ENCODE assay signal across 26 mouse cellular contexts in genomic region chr11:98680023-98680422, GRCm38 (mm10). TPM values are rescaled to one million over a fixed set of nuclear protein-coding genes. Genes with fewer than 3 reads are reported as not detected.
DNase-seq lines count a peak whose midpoint lies in the region; ATAC-seq and TF ChIP-seq lines count a peak whose summit lies in the region.
"Had no signal": no experiment of that assay in that cellular context is flagged by ENCODE, and none has a peak within 500 bp of the region (broad histone marks: within the 10 kb centered on the region; RNA-seq: fewer than 3 reads in every experiment).

No protein-coding gene starts in this region.

- H3K27ac ChIP-seq in cerebellum, adult 2 months (ENCODE audit: insufficient read depth, low read length), result no peak overlapping the region
- no peak overlapping the region for H3K27ac ChIP-seq in liver, embryonic 14.5 days
- H3K27ac ChIP-seq in CH12.LX (ENCODE audit: insufficient read depth, low read depth), result no peak overlapping the region
- no peak overlapping the region for H3K27ac ChIP-seq in forebrain, embryonic 14.5 days (ENCODE audit: low read depth, low read length)
- H3K27ac ChIP-seq: embryonic facial prominence, embryonic 13.5 days; hindbrain, embryonic 14.5 days; lung, embryonic 15.5 days; midbrain, embryonic 15.5 days; neural tube, embryonic 15.5 days had no signal

- no peak overlapping the region for H3K4me3 ChIP-seq in cerebellum, adult 2 months (replicated peaks; ENCODE audit: insufficient read depth, low read depth, low read length)
- no peak overlapping the region for H3K4me3 ChIP-seq in liver, embryonic 14.5 days (ENCODE audit: insufficient read depth in 1 of 2, low read depth in 2 of 2, low read length in 2 of 2)
- H3K4me3 ChIP-seq in CH12.LX (replicated peaks in 1 of 3; ENCODE audit: low read depth in 2 of 3, low read length in 2 of 3, poor library complexity in 1 of 3), result no peak overlapping the region
- H3K4me3 ChIP-seq in forebrain, embryonic 14.5 days (ENCODE audit: low read depth, low read length), result no peak overlapping the region
- H3K4me3 ChIP-seq: embryonic facial prominence, embryonic 13.5 days; lung, embryonic 15.5 days; midbrain, embryonic 15.5 days; neural tube, embryonic 15.5 days had no signal

- no peaks in the 10 kb centered on the region for H3K9me3 ChIP-seq in liver, embryonic 14.5 days (ENCODE audit: control insufficient read depth, low read length)
- H3K9me3 ChIP-seq in CH12.LX (replicated peaks; ENCODE audit: low read length), result no peaks in the 10 kb centered on the region
- H3K9me3 ChIP-seq in forebrain, embryonic 14.5 days (replicated peaks; ENCODE audit: control insufficient read depth, low read length), result no peaks in the 10 kb centered on the region
- H3K9me3 ChIP-seq: embryonic facial prominence, embryonic 13.5 days; lung, embryonic 15.5 days; midbrain, embryonic 15.5 days; neural tube, embryonic 15.5 days had no signal

- in situ Hi-C loops in CH12.LX (cut with MboI; ENCODE audit: low pct_ligation_motif_present, low pct_unique_long_range_greater_than_20kb, low sequenced_read_pairs), result no loop called here

- H3K79me2 ChIP-seq in CH12.LX (replicated peaks; ENCODE audit: control insufficient read depth, extremely low read depth, insufficient read depth, poor library complexity, severe bottlenecking), result peaks cover 25% of the 10 kb centered on the region

- peak; percentile 32 for DNase-seq in cerebellum, adult 11-12 months
- no peak for DNase-seq in cerebellum, adult 2 months
- DNase-seq in liver, embryonic 14.5 days (ENCODE audit: low read depth in 3 of 3, low spot score in 3 of 3), result no peak
- DNase-seq in liver (no peak), CH12.LX (ENCODE audit: extremely low read depth) (no peak), R1 (ENCODE audit: low read depth, low spot score) (peak; percentile 11)
- DNase-seq in spleen, postnatal 36 days (ENCODE audit: low spot score in 2 of 2), result no peak
- DNase-seq in forebrain, embryonic 14.5 days (ENCODE audit: low spot score), result no peak
- DNase-seq: cerebellum, postnatal 10 days; heart, postnatal 14 days; kidney, adult 2 months; kidney, postnatal 14 days; left cerebral cortex, postnatal 4 days; right cerebral cortex, postnatal 14 days had no signal

- H3K4me1 ChIP-seq in cerebellum, adult 2 months (ENCODE audit: control insufficient read depth, insufficient read depth, low read length), result no peaks in the 10 kb centered on the region
- H3K4me1 ChIP-seq in liver, embryonic 14.5 days (replicated peaks; ENCODE audit: control insufficient read depth in 2 of 2, insufficient read depth in 2 of 2, low read length in 1 of 2), result peaks cover 6 to 10% of the 10 kb centered on the region in 2 experiments; a peak in 3 of 4 replicates
- H3K4me1 ChIP-seq in CH12.LX (ENCODE audit: control insufficient read depth in 1 of 2, insufficient read depth in 2 of 2), result peaks cover 18 to 41% of the 10 kb centered on the region in 2 experiments
- peaks cover 8% of the 10 kb centered on the region for H3K4me1 ChIP-seq in forebrain, embryonic 14.5 days (ENCODE audit: control insufficient read depth, insufficient read depth, low read length)

- ATAC-seq in liver, embryonic 14.5 days (ENCODE audit: insufficient read depth), result no peak
- ATAC-seq in forebrain, embryonic 14.5 days, result no peak
- ATAC-seq: forebrain, embryonic 16.5 days; midbrain, embryonic 15.5 days had no signal

- TF ChIP-seq POLR2A in cerebellum, adult 2 months (IDR thresholded peaks at IDR 0.05; ENCODE audit: borderline replicate concordance, insufficient read depth, low read length), result no peak
- TF ChIP-seq POLR2A in CH12.LX (IDR thresholded peaks at IDR 0.05; ENCODE audit: low read depth, low read length), result no peak

- WGBS in cerebellum, adult 2 months, result 96% methylated on average over 1 of the region's 1 CpGs
- WGBS in liver, embryonic 14.5 days (ENCODE audit: insufficient replicate concordance), result 87% methylated on average over 1 of the region's 1 CpGs
- 92% methylated on average over 1 of the region's 1 CpGs for WGBS in forebrain, embryonic 14.5 days

- no peak; the same call in 1 of the 2 replicates for TF ChIP-seq RAD21 in CH12.LX (IDR thresholded peaks at IDR 0.05; ENCODE audit: low read depth, low read length)

- H3K36me3 ChIP-seq in liver, embryonic 14.5 days (replicated peaks; ENCODE audit: control insufficient read depth, insufficient read depth, low read depth), result no peaks in the 10 kb centered on the region; the same call in 1 of the 2 replicates
- peaks cover 2 to 9% of the 10 kb centered on the region in 2 experiments for H3K36me3 ChIP-seq in CH12.LX (replicated peaks in 1 of 2; ENCODE audit: control insufficient read depth in 1 of 2, insufficient read depth in 1 of 2, low read length in 1 of 2)
- H3K36me3 ChIP-seq in forebrain, embryonic 14.5 days (ENCODE audit: control insufficient read depth, insufficient read depth, low read length), result no peaks in the 10 kb centered on the region
- H3K36me3 ChIP-seq: midbrain, embryonic 15.5 days; neural tube, embryonic 15.5 days had no signal

- dilution Hi-C loops in CH12.LX (cut with MboI; ENCODE audit: extremely low pct_ligation_motif_present, extremely low pct_unique_long_range_greater_than_20kb, low sequenced_read_pairs), result no loop called here

- H3K4me2 ChIP-seq in liver, embryonic 14.5 days (ENCODE audit: low read depth), result no peak overlapping the region
- no peak overlapping the region for H3K4me2 ChIP-seq in CH12.LX (ENCODE audit: insufficient read depth, low read depth, poor library complexity, severe bottlenecking)
- H3K4me2 ChIP-seq in forebrain, embryonic 14.5 days (ENCODE audit: low read length), result no peak overlapping the region
- H3K4me2 ChIP-seq: embryonic facial prominence, embryonic 13.5 days; heart, embryonic 11.5 days; hindbrain, embryonic 14.5 days; lung, embryonic 15.5 days; midbrain, embryonic 15.5 days; neural tube, embryonic 15.5 days had no signal

- no peak for TF ChIP-seq EP300 in liver, embryonic 14.5 days (IDR thresholded peaks at IDR 0.05; ENCODE audit: low read depth)
- TF ChIP-seq EP300 in CH12.LX (IDR thresholded peaks at IDR 0.05; ENCODE audit: low read length), result no peak

- no peak for TF ChIP-seq CTCF in cerebellum, adult 2 months (IDR thresholded peaks at IDR 0.05; ENCODE audit: borderline replicate concordance, insufficient read depth, low read depth, low read length)
- peak; percentile 57 for TF ChIP-seq CTCF in liver, embryonic 14.5 days (IDR thresholded peaks at IDR 0.05; ENCODE audit: low read depth)
- TF ChIP-seq CTCF in CH12.LX (conservative IDR thresholded peaks at IDR 0.05 in 1 of 2, IDR thresholded peaks at IDR 0.05 in 1 of 2; ENCODE audit: low read depth in 2 of 2, low read length in 2 of 2), result peak; percentile 9 to 63; a peak in 2 of 4 replicates

- H3K9ac ChIP-seq in liver, embryonic 14.5 days (replicated peaks), result no peak overlapping the region
- H3K9ac ChIP-seq in CH12.LX (ENCODE audit: insufficient read depth, low read depth), result no peak overlapping the region
- H3K9ac ChIP-seq in forebrain, embryonic 14.5 days (ENCODE audit: low read length), result no peak overlapping the region
- H3K9ac ChIP-seq: embryonic facial prominence, embryonic 13.5 days; hindbrain, embryonic 14.5 days; lung, embryonic 15.5 days; midbrain, embryonic 15.5 days; neural tube, embryonic 15.5 days had no signal

- no peaks in the 10 kb centered on the region for H3K27me3 ChIP-seq in cerebellum, adult 2 months (ENCODE audit: control insufficient read depth, insufficient read depth, low read length)
- H3K27me3 ChIP-seq in liver, embryonic 14.5 days (ENCODE audit: control insufficient read depth, insufficient read depth, low read length), result no peaks in the 10 kb centered on the region
- H3K27me3 ChIP-seq in CH12.LX (replicated peaks), result peaks cover 30% of the 10 kb centered on the region
- no peaks in the 10 kb centered on the region for H3K27me3 ChIP-seq in forebrain, embryonic 14.5 days (replicated peaks; ENCODE audit: control insufficient read depth, insufficient read depth, low read length)
- H3K27me3 ChIP-seq: embryonic facial prominence, embryonic 13.5 days; lung, embryonic 15.5 days; midbrain, embryonic 15.5 days; neural tube, embryonic 15.5 days had no signal

RNA-seq across cellular contexts. Expression of gene Psmd3, which starts 2.3 kb away (rescaled TPM):
- 205 and 207 TPM in 2 replicates for polyA plus RNA-seq in cerebellum, adult 2 months (2012; rRNA removed)
- 73.6 and 75.7 TPM in 2 replicates for polyA plus RNA-seq in liver, embryonic 14.5 days (2012; rRNA removed)
- polyA plus RNA-seq in liver, embryonic 14.5 days (2014; fragmentation: Nextera tagmentation; extraction: Ambion mirVana), result 55.3 and 67.1 TPM in 2 replicates
- 291 and 337 TPM in 2 replicates for total RNA-seq in CH12.LX (2012; rRNA removed)
- total RNA-seq in CH12.LX (2014; rRNA removed), result 163 and 166 TPM in 2 replicates
- 345 and 354 TPM in 2 replicates for polyA plus RNA-seq in CH12.LX (2012; ENCODE audit: insufficient read length, low read depth)
- 121 and 144 TPM in 2 replicates for polyA plus RNA-seq in forebrain, embryonic 14.5 days (2014; fragmentation: Nextera tagmentation; extraction: Ambion mirVana)

RNA-seq across cellular contexts. Expression of gene Gsdma, which starts 15.9 kb away (rescaled TPM):
- polyA plus RNA-seq in cerebellum, adult 2 months (2012; rRNA removed), result 0.13 and 0.28 TPM in 2 replicates
- polyA plus RNA-seq in liver, embryonic 14.5 days (2012; rRNA removed), result 0.01 TPM in 1 of 2 replicates, not detected in the other
- not detected in 2 replicates for polyA plus RNA-seq in liver, embryonic 14.5 days (2014; fragmentation: Nextera tagmentation; extraction: Ambion mirVana)
- total RNA-seq in CH12.LX (2012; rRNA removed), result not detected in 2 replicates
- total RNA-seq in CH12.LX (2014; rRNA removed), result not detected in 2 replicates
- polyA plus RNA-seq in CH12.LX (2012; ENCODE audit: insufficient read length, low read depth), result 0.08 and 0.10 TPM in 2 replicates
- not detected in 2 replicates for polyA plus RNA-seq in forebrain, embryonic 14.5 days (2014; fragmentation: Nextera tagmentation; extraction: Ambion mirVana)
- total RNA-seq: adrenal gland, adult 18-20 months; heart, postnatal 14 days; left cerebral cortex, postnatal 4 days; liver, adult 2 months; megakaryocyte progenitor cell, adult 5-6 weeks had no signal
- polyA plus RNA-seq: forebrain, embryonic 16.5 days; heart, embryonic 11.5 days; hindbrain, embryonic 14.5 days; kidney, adult 2 months; liver, adult 2 months; midbrain, embryonic 15.5 days had no signal

RNA-seq across cellular contexts. Expression of gene Csf3, which starts 21.0 kb away (rescaled TPM):
- polyA plus RNA-seq in cerebellum, adult 2 months (2012; rRNA removed), result not detected in 2 replicates
- not detected in 2 replicates for polyA plus RNA-seq in liver, embryonic 14.5 days (2012; rRNA removed)
- not detected in 2 replicates for polyA plus RNA-seq in liver, embryonic 14.5 days (2014; fragmentation: Nextera tagmentation; extraction: Ambion mirVana)
- total RNA-seq in CH12.LX (2012; rRNA removed), result not detected in 2 replicates
- total RNA-seq in CH12.LX (2014; rRNA removed), result not detected in 2 replicates
- polyA plus RNA-seq in CH12.LX (2012; ENCODE audit: insufficient read length, low read depth), result 0.21 and 0.29 TPM in 2 replicates
- polyA plus RNA-seq in forebrain, embryonic 14.5 days (2014; fragmentation: Nextera tagmentation; extraction: Ambion mirVana), result not detected in 2 replicates
- total RNA-seq: adrenal gland, adult 18-20 months; heart, postnatal 14 days; left cerebral cortex, adult 18-20 months; left cerebral cortex, postnatal 4 days; liver, adult 2 months; megakaryocyte progenitor cell, adult 5-6 weeks had no signal
- polyA plus RNA-seq: embryonic facial prominence, embryonic 13.5 days; forebrain, embryonic 16.5 days; heart, embryonic 11.5 days; hindbrain, embryonic 14.5 days; kidney, adult 2 months; lung, embryonic 15.5 days; midbrain, embryonic 15.5 days; neural tube, embryonic 15.5 days had no signal

RNA-seq across cellular contexts. Expression of gene Gsdma2, which starts 33.5 kb away (rescaled TPM):
- polyA plus RNA-seq in cerebellum, adult 2 months (2012; rRNA removed), result not detected in 2 replicates
- not detected in 2 replicates for polyA plus RNA-seq in liver, embryonic 14.5 days (2012; rRNA removed)
- polyA plus RNA-seq in liver, embryonic 14.5 days (2014; fragmentation: Nextera tagmentation; extraction: Ambion mirVana), result not detected in 2 replicates
- not detected in 2 replicates for total RNA-seq in CH12.LX (2012; rRNA removed)
- total RNA-seq in CH12.LX (2014; rRNA removed), result not detected in 2 replicates
- polyA plus RNA-seq in CH12.LX (2012; ENCODE audit: insufficient read length, low read depth), result not detected in 2 replicates
- not detected in 2 replicates for polyA plus RNA-seq in forebrain, embryonic 14.5 days (2014; fragmentation: Nextera tagmentation; extraction: Ambion mirVana)
- total RNA-seq: left cerebral cortex, adult 18-20 months; left cerebral cortex, postnatal 4 days; liver, adult 2 months; megakaryocyte progenitor cell, adult 5-6 weeks had no signal
- polyA plus RNA-seq: embryonic facial prominence, embryonic 13.5 days; forebrain, embryonic 16.5 days; gonadal fat pad, adult 2 months; heart, embryonic 11.5 days; hindbrain, embryonic 14.5 days; kidney, adult 2 months; liver, adult 2 months; lung, embryonic 15.5 days; midbrain, embryonic 15.5 days had no signal

RNA-seq across cellular contexts. Expression of gene Med24, which starts 49.2 kb away (rescaled TPM):
- polyA plus RNA-seq in cerebellum, adult 2 months (2012; rRNA removed), result 105 and 108 TPM in 2 replicates
- polyA plus RNA-seq in liver, embryonic 14.5 days (2012; rRNA removed), result 25.0 and 29.6 TPM in 2 replicates
- 21.3 and 25.6 TPM in 2 replicates for polyA plus RNA-seq in liver, embryonic 14.5 days (2014; fragmentation: Nextera tagmentation; extraction: Ambion mirVana)
- total RNA-seq in CH12.LX (2012; rRNA removed) (47.7 and 48.6 TPM in 2 replicates), CH12.LX (2014; rRNA removed) (26.5 and 30.9 TPM in 2 replicates)
- 64.2 and 78.8 TPM in 2 replicates for polyA plus RNA-seq in CH12.LX (2012; ENCODE audit: insufficient read length, low read depth)
- polyA plus RNA-seq in forebrain, embryonic 14.5 days (2014; fragmentation: Nextera tagmentation; extraction: Ambion mirVana), result 76.0 and 85.9 TPM in 2 replicates

Comparison
In these comparisons a context has a peak if more than half of its experiments do, and no peak if none do; other contexts are left out.
1. DNase-seq: peak in cerebellum, adult 11-12 months (single experiment) and R1 (single experiment); none in cerebellum, adult 2 months (0 of 2), liver, embryonic 14.5 days (0 of 3), liver (single experiment), CH12.LX (single experiment), spleen, postnatal 36 days (0 of 2) and forebrain, embryonic 14.5 days (single experiment).